Mouse (Mus musculus): Measurements from ENCODE around the gene Serpinb1a. TPM values are rescaled to one million over a fixed set of nuclear protein-coding genes. Genes with fewer than 3 reads are reported as not detected.

Gene Serpinb1a
- polyA plus RNA-seq, 2 experiments: 8.0 to 32.4 TPM

GRCm38 (mm10) chr13:32831505-32832273 lies 19.3 kb downstream of the Serpinb1a start:
- Histone ChIP-seq H3K4me2 (ENCODE audit: low read depth) (no peak overlapping the region), H3K27me3 (ENCODE audit: control insufficient read depth, insufficient read depth, low read length) (no peaks in the 10 kb centered on the region), H3K4me3 (ENCODE audit: insufficient read depth in 1 of 2, low read depth in 2 of 2, low read length in 2 of 2) (no peak overlapping the region), H3K9me3 (ENCODE audit: control insufficient read depth, low read length) (no peaks in the 10 kb centered on the region), H3K36me3 (replicated peaks; ENCODE audit: control insufficient read depth, insufficient read depth, low read depth) (no peaks in the 10 kb centered on the region), H3K27ac (no peak overlapping the region), H3K4me1 (replicated peaks; ENCODE audit: control insufficient read depth in 2 of 2, insufficient read depth in 2 of 2, low read length in 1 of 2) (peaks cover 0 to 6% of the 10 kb centered on the region in 2 experiments; a peak in 2 of 4 replicates), H3K9ac (replicated peaks) (no peak overlapping the region)
- 47% methylated on average over 3 of the region's 3 CpGs for WGBS (ENCODE audit: insufficient replicate concordance)
- no peak for ATAC-seq (ENCODE audit: insufficient read depth)
- DNase-seq (ENCODE audit: low read depth in 3 of 3, low spot score in 3 of 3): no peak
- TF ChIP-seq CTCF (IDR thresholded peaks at IDR 0.05; ENCODE audit: low read depth): no peak
- TF ChIP-seq EP300 (IDR thresholded peaks at IDR 0.05; ENCODE audit: low read depth): no peak

GRCm38 (mm10) chr13:32828886-32829285 lies 22.1 kb downstream of the Serpinb1a start:
- peaks cover 0 to 6% of the 10 kb centered on the region in 2 experiments; a peak in 2 of 4 replicates for H3K4me1 ChIP-seq (replicated peaks; ENCODE audit: control insufficient read depth in 2 of 2, insufficient read depth in 2 of 2, low read length in 1 of 2)
- H3K36me3 ChIP-seq (replicated peaks; ENCODE audit: control insufficient read depth, insufficient read depth, low read depth): no peaks in the 10 kb centered on the region
- no peaks in the 10 kb centered on the region for H3K27me3 ChIP-seq (ENCODE audit: control insufficient read depth, insufficient read depth, low read length)
- no peak overlapping the region for H3K4me2 ChIP-seq (ENCODE audit: low read depth)
- no peaks in the 10 kb centered on the region for H3K9me3 ChIP-seq (ENCODE audit: control insufficient read depth, low read length)
- no peak overlapping the region for H3K27ac ChIP-seq
- H3K4me3 ChIP-seq (ENCODE audit: insufficient read depth in 1 of 2, low read depth in 2 of 2, low read length in 2 of 2): no peak overlapping the region
- no peak; the same call in 1 of the 2 replicates for ATAC-seq (ENCODE audit: insufficient read depth)
- TF ChIP-seq EP300 (IDR thresholded peaks at IDR 0.05; ENCODE audit: low read depth) (no peak; the same call in 1 of the 2 replicates), CTCF (IDR thresholded peaks at IDR 0.05; ENCODE audit: low read depth) (no peak)
- no peak overlapping the region for H3K9ac ChIP-seq (replicated peaks)
- 10% methylated on average over 4 of the region's 4 CpGs for WGBS (ENCODE audit: insufficient replicate concordance)
- no peak for DNase-seq (ENCODE audit: low read depth in 3 of 3, low spot score in 3 of 3)

GRCm38 (mm10) chr13:32827951-32828350 lies 23.0 kb downstream of the Serpinb1a start:
- H3K4me3 ChIP-seq (ENCODE audit: insufficient read depth in 1 of 2, low read depth in 2 of 2, low read length in 2 of 2): no peak overlapping the region
- no peak overlapping the region for H3K9ac ChIP-seq (replicated peaks)
- H3K27me3 ChIP-seq (ENCODE audit: control insufficient read depth, insufficient read depth, low read length): no peaks in the 10 kb centered on the region
- peaks cover 0 to 6% of the 10 kb centered on the region in 2 experiments; a peak in 2 of 4 replicates for H3K4me1 ChIP-seq (replicated peaks; ENCODE audit: control insufficient read depth in 2 of 2, insufficient read depth in 2 of 2, low read length in 1 of 2)
- no peak overlapping the region for H3K4me2 ChIP-seq (ENCODE audit: low read depth)
- peaks cover 3% of the 10 kb centered on the region; the same call in 1 of the 2 replicates for H3K36me3 ChIP-seq (replicated peaks; ENCODE audit: control insufficient read depth, insufficient read depth, low read depth)
- no peak for ATAC-seq (ENCODE audit: insufficient read depth)
- H3K27ac ChIP-seq: no peak overlapping the region
- DNase-seq (ENCODE audit: low read depth in 3 of 3, low spot score in 3 of 3): peak in 2 of 3 experiments; percentile 22 to 30
- H3K9me3 ChIP-seq (ENCODE audit: control insufficient read depth, low read length): no peaks in the 10 kb centered on the region
- peak; percentile 89 for TF ChIP-seq CTCF (IDR thresholded peaks at IDR 0.05; ENCODE audit: low read depth)
- no peak for TF ChIP-seq EP300 (IDR thresholded peaks at IDR 0.05; ENCODE audit: low read depth)
- WGBS (ENCODE audit: insufficient replicate concordance): 34% methylated on average over 4 of the region's 4 CpGs

- Histone ChIP-seq H3K27ac (no peak overlapping the region), H3K27me3 (ENCODE audit: control insufficient read depth, insufficient read depth, low read length) (no peaks in the 10 kb centered on the region), H3K9ac (replicated peaks) (no peak overlapping the region), H3K4me1 (replicated peaks; ENCODE audit: control insufficient read depth in 2 of 2, insufficient read depth in 2 of 2, low read length in 1 of 2) (peaks cover 0 to 3% of the 10 kb centered on the region in 2 experiments; a peak in 2 of 4 replicates), H3K4me3 (ENCODE audit: insufficient read depth in 1 of 2, low read depth in 2 of 2, low read length in 2 of 2) (no peak overlapping the region), H3K4me2 (ENCODE audit: low read depth) (no peak overlapping the region), H3K36me3 (replicated peaks; ENCODE audit: control insufficient read depth, insufficient read depth, low read depth) (peaks cover 3% of the 10 kb centered on the region; the same call in 1 of the 2 replicates), H3K9me3 (ENCODE audit: control insufficient read depth, low read length) (no peaks in the 10 kb centered on the region)
- DNase-seq (ENCODE audit: low read depth in 3 of 3, low spot score in 3 of 3) (no peak), ATAC-seq (ENCODE audit: insufficient read depth) (no peak)
- TF ChIP-seq EP300 (IDR thresholded peaks at IDR 0.05; ENCODE audit: low read depth) (no peak), CTCF (IDR thresholded peaks at IDR 0.05; ENCODE audit: low read depth) (peak; percentile 31; the same call in 1 of the 2 replicates)
- 57% methylated on average over 3 of the region's 3 CpGs for WGBS (ENCODE audit: insufficient replicate concordance)
These were observed 23.7 kb downstream of the Serpinb1a start for GRCm38 (mm10) chr13:32827111-32827822.

- WGBS (ENCODE audit: insufficient replicate concordance): 74% methylated on average over 8 of the region's 8 CpGs
- Histone ChIP-seq H3K9me3 (ENCODE audit: control insufficient read depth, low read length) (no peaks in the 10 kb centered on the region), H3K36me3 (replicated peaks; ENCODE audit: control insufficient read depth, insufficient read depth, low read depth) (peaks cover 3% of the 10 kb centered on the region), H3K9ac (replicated peaks) (no peak overlapping the region), H3K4me3 (ENCODE audit: insufficient read depth in 1 of 2, low read depth in 2 of 2, low read length in 2 of 2) (no peak overlapping the region), H3K27me3 (ENCODE audit: control insufficient read depth, insufficient read depth, low read length) (no peaks in the 10 kb centered on the region), H3K27ac (no peak overlapping the region), H3K4me2 (ENCODE audit: low read depth) (no peak overlapping the region), H3K4me1 (replicated peaks; ENCODE audit: control insufficient read depth in 2 of 2, insufficient read depth in 2 of 2, low read length in 1 of 2) (no peaks in the 10 kb centered on the region)
- ATAC-seq (ENCODE audit: insufficient read depth) (no peak), DNase-seq (ENCODE audit: low read depth in 3 of 3, low spot score in 3 of 3) (no peak)
- TF ChIP-seq CTCF (IDR thresholded peaks at IDR 0.05; ENCODE audit: low read depth) (no peak), EP300 (IDR thresholded peaks at IDR 0.05; ENCODE audit: low read depth) (no peak)
These were observed 25.4 kb downstream of the Serpinb1a start for GRCm38 (mm10) chr13:32825546-32825945.
